Mouse (Mus musculus): ENCODE data around the gene Muc2. TPM values are rescaled to one million over a fixed set of nuclear protein-coding genes. Genes with fewer than 3 reads are reported as not detected.

The Muc2 gene
- total RNA-seq, 2 experiments from 2014 or later: 0.74 to 1.3 TPM

GRCm38 (mm10) chr7:141755831-141756230 lies 65.7 kb downstream of the Muc2 start:
- peak; percentile 71 to 83 for DNase-seq
- intact Hi-C loops (cut with DNase I): loop anchor here (1.0 kb wide), 1 partner anchor 169 kb away; no protein-coding TSS in a partner anchor

GRCm38 (mm10) chr7:141758291-141758690 lies 68.2 kb downstream of the Muc2 start:
- no peak for DNase-seq
- intact Hi-C loops (cut with DNase I): no loop called here

GRCm38 (mm10) chr7:141770521-141770920 lies 80.4 kb downstream of the Muc2 start:
- DNase-seq: no peak
- intact Hi-C loops (cut with DNase I): loop anchor here (5.0 kb wide), 1 partner anchor 162 kb away; no protein-coding TSS in a partner anchor

GRCm38 (mm10) chr7:141770988-141771387 lies 80.8 kb downstream of the Muc2 start:
- intact Hi-C loops (cut with DNase I): loop anchor here (5.0 kb wide), 1 partner anchor 161 kb away; no protein-coding TSS in a partner anchor
- peak; percentile 4 to 9 for DNase-seq

GRCm38 (mm10) chr7:141772058-141772557 lies 82.0 kb downstream of the Muc2 start:
- intact Hi-C loops (cut with DNase I): loop anchor here (5.0 kb wide), 1 partner anchor 160 kb away; no protein-coding TSS in a partner anchor
- DNase-seq: no peak

- intact Hi-C loops (cut with DNase I): loop anchor here (5.0 kb wide), 1 partner anchor 157 kb away; no protein-coding TSS in a partner anchor
Observed at GRCm38 (mm10) chr7:141774855-141775254, 84.7 kb downstream of the Muc2 start.

GRCm38 (mm10) chr7:141776199-141776598 lies 86.1 kb downstream of the Muc2 start:
- no peak for DNase-seq
- intact Hi-C loops (cut with DNase I): no loop called here

More at GRCm38 (mm10) chr7:141774855-141775254, 84.7 kb downstream of the Muc2 start:
- no peak for DNase-seq

GRCm38 (mm10) chr7:141788677-141789452 lies 98.7 kb downstream of the Muc2 start, which contains the start of gene Muc5ac:
Muc5ac (plus strand) TSS chr7:141788972.
- no peak for DNase-seq
- intact Hi-C loops (cut with DNase I): no loop called here

GRCm38 (mm10) chr7:141794251-141794650 lies 104.1 kb downstream of the Muc2 start:
- intact Hi-C loops (cut with DNase I): no loop called here
- no peak for DNase-seq

- no peak for DNase-seq
- intact Hi-C loops (cut with DNase I): no loop called here
Observed at GRCm38 (mm10) chr7:141803206-141803605, 113.1 kb downstream of the Muc2 start.

Other genes starting within 250 kb of the Muc2 start
- 1 to 10 TPM; 2.3 to 3.5 TPM for gene Pidd1, start 246.3 kb upstream of the Muc2 start, total RNA-seq (2021)
- gene Rplp2, start 243.0 kb upstream of the Muc2 start, total RNA-seq (2021): 1,000 to 10,000 TPM; 1,065 to 1,124 TPM
- 100 to 1,000 TPM; 244 to 353 TPM for gene Pnpla2, start 235.1 kb upstream of the Muc2 start, total RNA-seq (2021)
- 10 to 100 TPM; 23.2 to 26.1 TPM for gene Cracr2b, start 229.2 kb upstream of the Muc2 start, total RNA-seq (2021)
- gene Cd151, start 222.9 kb upstream of the Muc2 start, total RNA-seq (2021): 100 to 1,000 TPM; 297 to 312 TPM
- gene Polr2l, start 215.2 kb upstream of the Muc2 start, total RNA-seq (2021): 10 to 100 TPM; 59.8 to 65.5 TPM
- 10 to 100 TPM; 37.3 to 38.9 TPM for gene Tspan4, start 215.1 kb upstream of the Muc2 start, total RNA-seq (2021)
- gene Chid1, start 150.5 kb upstream of the Muc2 start, total RNA-seq (2021): 10 to 100 TPM; 32.7 to 37.3 TPM
- gene Ap2a2, start 128.2 kb upstream of the Muc2 start, total RNA-seq (2021): 10 to 100 TPM; 60.4 to 60.9 TPM
- gene Muc6, start 35.0 kb upstream of the Muc2 start, total RNA-seq (2021): not detected
- gene Muc5ac, start 98.6 kb downstream of the Muc2 start, total RNA-seq (2021): not detected
- gene Muc5b, start 148.7 kb downstream of the Muc2 start, total RNA-seq (2021): under 1 TPM in 1 of 2 experiments, not detected in 1; 0.38 TPM
- 10 to 100 TPM; 47.2 to 47.7 TPM for gene Tollip, start 228.2 kb downstream of the Muc2 start, total RNA-seq (2021)

Data from heart, postnatal 10 days (tissue).